In the genomic region with DNA sequence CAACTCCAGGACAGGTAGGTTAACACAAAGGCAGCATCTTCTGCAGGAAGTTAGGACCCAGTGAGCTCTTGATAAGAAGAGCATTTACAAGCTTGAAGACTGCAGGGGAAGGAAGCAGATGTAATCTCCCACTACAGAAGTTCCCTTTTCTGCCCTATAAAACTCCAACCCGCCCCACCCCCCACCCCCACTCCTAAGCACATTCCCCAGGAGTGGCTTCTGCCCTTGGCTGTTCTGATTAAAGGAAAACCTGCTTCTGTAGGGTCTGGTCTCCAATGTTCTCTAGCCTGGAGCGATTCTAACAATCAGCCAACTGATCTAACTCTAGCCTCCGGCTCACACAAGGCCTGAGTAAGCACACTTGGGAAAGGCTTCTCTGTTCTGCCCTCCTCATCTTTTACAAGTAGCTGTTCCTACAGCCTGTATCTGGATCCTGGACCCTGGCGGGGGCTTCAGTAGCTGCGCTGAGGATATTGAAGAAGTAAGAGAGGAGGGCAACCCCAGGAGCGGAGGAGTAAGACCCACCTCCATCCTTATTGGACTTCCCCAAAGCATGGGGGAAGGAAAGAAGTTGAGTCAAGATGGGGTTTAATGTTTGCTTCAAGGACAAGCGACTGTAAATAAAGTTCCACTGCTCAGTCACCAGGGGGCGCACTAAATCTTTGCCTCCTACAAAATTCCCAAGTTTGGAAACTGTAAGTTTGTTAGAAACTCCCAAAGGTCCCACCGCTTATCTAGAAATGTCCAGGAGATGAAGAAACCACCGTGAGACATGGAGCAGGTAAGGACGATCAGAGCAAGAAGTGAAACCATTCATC, we compare ENCODE assay signal across 7 mouse cellular contexts. TPM values are rescaled to one million over a fixed set of nuclear protein-coding genes. Genes with fewer than 3 reads are reported as not detected.
DNase-seq lines count a peak whose midpoint lies in the region; ATAC-seq lines count a peak whose summit lies in the region.

No protein-coding gene starts in this region.

- H3K36me3 ChIP-seq in kidney, embryonic 15.5 days: no peaks in the 10 kb centered on the region
- H3K36me3 ChIP-seq in lung, embryonic 15.5 days: no peaks in the 10 kb centered on the region

- no peaks in the 10 kb centered on the region for H3K9me3 ChIP-seq in kidney, embryonic 15.5 days (replicated peaks)
- no peaks in the 10 kb centered on the region for H3K9me3 ChIP-seq in lung, embryonic 15.5 days

- DNase-seq in urinary bladder, adult 18-20 months (ENCODE audit: low spot score in 2 of 2): peak; percentile 19 to 39
- DNase-seq in urinary bladder, postnatal 10 days (ENCODE audit: low spot score): no peak
- peak; percentile 20 for DNase-seq in brain, embryonic 18.5 days (ENCODE audit: low read depth, low spot score)
- peak; percentile 28 to 51 for DNase-seq in frontal cortex, postnatal 36 days (ENCODE audit: low spot score in 2 of 2)
- DNase-seq in right cerebral cortex, postnatal 14 days: peak; percentile 63

- H3K9ac ChIP-seq in kidney, embryonic 15.5 days: no peak overlapping the region
- H3K9ac ChIP-seq in lung, embryonic 15.5 days: no peak overlapping the region

- 25% methylated on average over 11 of the region's 11 CpGs for WGBS in kidney, embryonic 15.5 days
- WGBS in lung, embryonic 15.5 days: 22% methylated on average over 11 of the region's 11 CpGs

- no peak; the same call in 1 of the 2 replicates for ATAC-seq in kidney, embryonic 15.5 days (replicated peaks; ENCODE audit: low FRiP score)
- no peak for ATAC-seq in lung, embryonic 15.5 days (ENCODE audit: borderline replicate concordance, extremely low read depth, low FRiP score, low TSS enrichment)

- H3K27ac ChIP-seq in kidney, embryonic 15.5 days: 0 out of 2 replicates have a peak overlapping the region, but pooled peaks have one; percentile 45
- no peak overlapping the region for H3K27ac ChIP-seq in lung, embryonic 15.5 days

- no peak overlapping the region for H3K4me3 ChIP-seq in kidney, embryonic 15.5 days (replicated peaks)
- H3K4me3 ChIP-seq in lung, embryonic 15.5 days: no peak overlapping the region

- peaks cover 33% of the 10 kb centered on the region for H3K4me1 ChIP-seq in kidney, embryonic 15.5 days
- H3K4me1 ChIP-seq in lung, embryonic 15.5 days: no peaks in the 10 kb centered on the region

- no peaks in the 10 kb centered on the region for H3K27me3 ChIP-seq in kidney, embryonic 15.5 days
- H3K27me3 ChIP-seq in lung, embryonic 15.5 days: no peaks in the 10 kb centered on the region

- H3K4me2 ChIP-seq in kidney, embryonic 15.5 days: peak overlapping the region; percentile 23; the same call in 1 of the 2 replicates
- H3K4me2 ChIP-seq in lung, embryonic 15.5 days: peak overlapping the region; percentile 16; the same call in 1 of the 2 replicates

RNA-seq across cellular contexts. Expression of gene Creg2, which starts 36.6 kb away (rescaled TPM):
- polyA plus RNA-seq in kidney, embryonic 15.5 days (2015; fragmentation: Nextera tagmentation; extraction: Ambion mirVana): 0.08 and 0.18 TPM in 2 replicates
- 0.05 and 0.06 TPM in 2 replicates for polyA plus RNA-seq in lung, embryonic 15.5 days (2015; fragmentation: Nextera tagmentation; extraction: Ambion mirVana)

RNA-seq across cellular contexts. Expression of gene Rnf149, which starts 37.5 kb away (rescaled TPM):
- 31.9 and 33.3 TPM in 2 replicates for polyA plus RNA-seq in kidney, embryonic 15.5 days (2015; fragmentation: Nextera tagmentation; extraction: Ambion mirVana)
- polyA plus RNA-seq in lung, embryonic 15.5 days (2015; fragmentation: Nextera tagmentation; extraction: Ambion mirVana): 28.8 and 30.7 TPM in 2 replicates
